Mouse (Mus musculus): ENCODE results near the gene Psma2. TPM values are rescaled to one million over a fixed set of nuclear protein-coding genes. Genes with fewer than 3 reads are reported as not detected.

The Psma2 gene
- polyA plus RNA-seq (2015; fragmentation: Nextera tagmentation; extraction: Ambion mirVana) = 173 and 175 TPM in 2 replicates

GRCm38 (mm10) chr13:14612926-14613529 lies at the start of gene Psma2, which contains the start of gene Mrpl32:
TSS of gene Psma2 (plus strand) at chr13:14613240.
TSS of gene Mrpl32 (minus strand) at chr13:14613165.
- DNase-seq = peak; percentile 96
- H3K4me3 ChIP-seq (replicated peaks) = peak within 1 kb of the TSS; percentile 93
- peaks cover 20% of the 10 kb centered on the region for H3K4me1 ChIP-seq (replicated peaks)
- H3K36me3 ChIP-seq = peaks cover 33% of the 10 kb centered on the region
- peak; percentile 96 for ATAC-seq (ENCODE audit: low read depth)
- WGBS (ENCODE audit: insufficient replicate concordance) = under 1% methylated on average over 42 of the region's 42 CpGs
- H3K9ac ChIP-seq = peak within 1 kb of the TSS; percentile 94
- H3K27ac ChIP-seq = peak within 1 kb of the TSS; percentile 88
- H3K27me3 ChIP-seq = no peaks in the 10 kb centered on the region
- H3K4me2 ChIP-seq = peak within 1 kb of the TSS; percentile 71
- no peaks in the 10 kb centered on the region for H3K9me3 ChIP-seq (replicated peaks)

DNA sequence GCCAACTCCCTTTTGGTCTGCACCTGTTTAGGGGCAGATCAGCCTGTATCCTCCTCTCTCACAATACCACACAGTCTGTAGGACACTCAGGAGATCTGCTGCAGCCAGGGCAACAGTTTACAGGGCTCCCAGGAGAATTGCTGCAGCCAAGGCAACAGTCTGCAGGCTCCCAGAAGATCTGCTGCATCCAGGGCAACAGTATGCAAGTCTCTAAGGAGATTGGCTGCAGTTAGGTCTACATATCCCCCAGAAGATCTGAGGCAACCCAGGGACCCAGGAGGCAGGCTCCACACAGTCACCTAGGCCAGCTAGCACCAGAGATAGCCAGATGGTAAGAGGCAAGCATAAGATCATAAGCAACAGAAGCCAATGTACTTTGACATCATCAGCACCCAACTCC lies 38.9 kb upstream of the Psma2 start:
- ATAC-seq (ENCODE audit: low read depth) = no peak
- Histone ChIP-seq H3K36me3 (no peaks in the 10 kb centered on the region), H3K4me3 (replicated peaks) (no peak overlapping the region), H3K27ac (no peak overlapping the region), H3K4me1 (replicated peaks) (no peaks in the 10 kb centered on the region), H3K9me3 (replicated peaks) (no peaks in the 10 kb centered on the region), H3K9ac (no peak overlapping the region), H3K27me3 (no peaks in the 10 kb centered on the region), H3K4me2 (no peak overlapping the region)
- DNase-seq = no peak

GRCm38 (mm10) chr13:14580392-14580791 lies 32.6 kb upstream of the Psma2 start:
- H3K36me3 ChIP-seq = no peaks in the 10 kb centered on the region

GRCm38 (mm10) chr13:14602744-14603143 lies 10.3 kb upstream of the Psma2 start:
- Histone ChIP-seq H3K9me3 (replicated peaks) (no peaks in the 10 kb centered on the region), H3K27ac (no peak overlapping the region), H3K4me2 (no peak overlapping the region), H3K4me1 (replicated peaks) (no peaks in the 10 kb centered on the region), H3K9ac (no peak overlapping the region), H3K27me3 (no peaks in the 10 kb centered on the region), H3K4me3 (replicated peaks) (no peak overlapping the region), H3K36me3 (no peaks in the 10 kb centered on the region)
- ATAC-seq (ENCODE audit: low read depth) = no peak
- DNase-seq = no peak
- WGBS (ENCODE audit: insufficient replicate concordance) = 64% methylated on average over 2 of the region's 2 CpGs

More at GRCm38 (mm10) chr13:14580392-14580791, 32.6 kb upstream of the Psma2 start:
- Histone ChIP-seq H3K4me1 (replicated peaks) (no peaks in the 10 kb centered on the region), H3K4me3 (replicated peaks) (no peak overlapping the region), H3K9ac (no peak overlapping the region), H3K27ac (no peak overlapping the region), H3K27me3 (0 out of 2 replicates have a peak, but pooled peaks cover 2% of the 10 kb centered on the region), H3K4me2 (no peak overlapping the region), H3K9me3 (replicated peaks) (no peaks in the 10 kb centered on the region)
- ATAC-seq (ENCODE audit: low read depth) (no peak), DNase-seq (no peak)
- WGBS (ENCODE audit: insufficient replicate concordance) = 67% methylated on average over 3 of the region's 3 CpGs

GRCm38 (mm10) chr13:14607616-14608015 lies 5.4 kb upstream of the Psma2 start:
- Histone ChIP-seq H3K27ac (no peak overlapping the region), H3K4me2 (no peak overlapping the region), H3K9ac (no peak overlapping the region), H3K9me3 (replicated peaks) (no peaks in the 10 kb centered on the region), H3K36me3 (peaks cover 12% of the 10 kb centered on the region), H3K27me3 (no peaks in the 10 kb centered on the region), H3K4me3 (replicated peaks) (no peak overlapping the region), H3K4me1 (replicated peaks) (peaks cover 8% of the 10 kb centered on the region)
- ATAC-seq (ENCODE audit: low read depth) (no peak), DNase-seq (no peak)

GRCm38 (mm10) chr13:14612463-14612862 lies 577 bp upstream of the Psma2 start:
- Histone ChIP-seq H3K9me3 (replicated peaks) (no peaks in the 10 kb centered on the region), H3K4me1 (replicated peaks) (peaks cover 20% of the 10 kb centered on the region), H3K27ac (peak overlapping the region; percentile 73), H3K9ac (peak overlapping the region; percentile 87), H3K27me3 (no peaks in the 10 kb centered on the region), H3K36me3 (peaks cover 27% of the 10 kb centered on the region), H3K4me2 (peak overlapping the region; percentile 71), H3K4me3 (replicated peaks) (peak overlapping the region; percentile 93)
- DNase-seq = no peak
- peak; percentile 13; the same call in 1 of the 2 replicates for ATAC-seq (ENCODE audit: low read depth)
- WGBS (ENCODE audit: insufficient replicate concordance) = 2% methylated on average over 10 of the region's 10 CpGs

GRCm38 (mm10) chr13:14613553-14613952 lies 513 bp downstream of the Psma2 start:
- ATAC-seq (ENCODE audit: low read depth) = no peak
- WGBS (ENCODE audit: insufficient replicate concordance) = under 1% methylated on average over 9 of the region's 9 CpGs

DNA sequence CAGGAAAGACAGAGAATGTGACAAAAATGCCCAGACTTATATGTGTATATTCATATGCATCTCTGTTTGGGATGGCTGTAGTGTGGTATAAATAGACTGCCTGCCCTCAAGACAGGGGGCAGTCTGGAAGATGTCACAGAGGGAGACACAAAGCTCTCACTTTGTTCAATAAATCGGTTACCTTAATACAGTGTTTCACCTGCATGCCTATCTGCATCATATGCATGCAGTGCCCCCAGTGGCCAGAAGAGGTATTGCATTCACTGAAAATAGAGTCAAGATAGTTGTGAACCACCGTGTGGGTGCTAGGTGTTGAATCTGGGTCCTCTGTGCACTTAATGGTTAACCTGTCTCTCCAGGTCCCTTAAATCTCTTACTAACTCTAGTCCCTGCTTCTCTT lies 5.7 kb downstream of the Psma2 start:
- no peaks in the 10 kb centered on the region for H3K9me3 ChIP-seq (replicated peaks)
- H3K27me3 ChIP-seq = no peaks in the 10 kb centered on the region
- peaks cover 12% of the 10 kb centered on the region for H3K4me1 ChIP-seq (replicated peaks)
- no peak overlapping the region for H3K9ac ChIP-seq
- no peak overlapping the region for H3K4me3 ChIP-seq (replicated peaks)
- DNase-seq (peak; percentile 50), ATAC-seq (ENCODE audit: low read depth) (peak; percentile 47; the same call in 1 of the 2 replicates)
- no peak overlapping the region for H3K27ac ChIP-seq
- H3K36me3 ChIP-seq = peaks cover 64% of the 10 kb centered on the region
- 30% methylated on average over 2 of the region's 2 CpGs for WGBS (ENCODE audit: insufficient replicate concordance)
- H3K4me2 ChIP-seq = no peak overlapping the region

More at GRCm38 (mm10) chr13:14613553-14613952, 513 bp downstream of the Psma2 start:
- peak overlapping the region; percentile 93 for H3K4me3 ChIP-seq (replicated peaks)
- H3K36me3 ChIP-seq = peaks cover 34% of the 10 kb centered on the region
- H3K4me1 ChIP-seq (replicated peaks) = peaks cover 20% of the 10 kb centered on the region
- peak overlapping the region; percentile 88 for H3K27ac ChIP-seq
- DNase-seq = no peak
- peak overlapping the region; percentile 69 for H3K4me2 ChIP-seq
- no peaks in the 10 kb centered on the region for H3K9me3 ChIP-seq (replicated peaks)
- peak overlapping the region; percentile 94 for H3K9ac ChIP-seq
- no peaks in the 10 kb centered on the region for H3K27me3 ChIP-seq

DNA sequence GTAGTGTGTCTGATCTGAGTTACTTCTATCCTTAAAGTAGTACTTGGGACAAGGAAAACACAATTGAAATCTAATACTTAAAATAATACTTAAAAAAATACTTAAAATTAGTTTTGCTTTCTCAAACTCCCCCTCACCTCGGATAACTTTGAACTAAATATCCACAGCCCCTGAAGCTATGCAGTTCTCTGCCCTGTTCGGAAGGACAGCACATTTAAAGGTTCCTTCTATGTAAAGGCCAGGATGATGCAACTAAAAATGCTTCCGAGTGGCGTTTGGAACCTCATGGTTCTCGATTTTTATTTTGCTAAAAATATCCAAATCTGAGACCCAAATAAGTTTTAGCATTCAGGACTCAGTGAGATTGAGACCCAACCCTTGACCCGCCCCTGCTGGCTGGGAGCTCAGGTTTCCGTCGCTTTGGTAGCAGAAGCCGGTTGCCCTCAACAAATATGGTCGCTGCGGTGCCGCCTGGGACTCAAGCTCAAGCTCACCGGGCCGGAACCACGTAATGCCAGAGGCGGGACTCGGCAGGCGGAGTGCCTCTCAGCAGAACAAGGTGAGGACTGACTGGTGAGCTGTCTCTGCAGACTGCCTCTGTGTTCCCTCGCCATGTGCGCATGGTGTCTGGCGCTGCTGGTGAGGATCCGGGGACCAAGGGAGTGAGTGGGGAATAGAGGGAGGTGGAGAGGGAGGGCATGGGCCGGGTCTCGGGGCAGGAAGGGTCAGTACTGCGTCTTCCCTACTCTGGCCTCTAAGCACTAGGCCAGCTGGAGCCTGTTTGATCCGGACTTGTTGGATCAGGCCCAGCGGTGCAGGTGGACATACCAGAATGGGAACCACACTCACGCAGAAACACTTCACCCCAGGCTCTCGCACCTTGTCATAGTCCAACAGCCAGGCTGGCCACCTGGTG lies 16.9 kb downstream of the Psma2 start, which contains the start of gene AW209491:
TSS of gene AW209491 (plus strand) at position 429 of the 916 bp plus-strand sequence.
- Histone ChIP-seq H3K36me3 (peaks cover 28% of the 10 kb centered on the region), H3K4me3 (replicated peaks) (peak within 1 kb of the TSS; percentile 70), H3K27ac (no peak within 1 kb of the TSS; the same call in none of the 2 replicates), H3K4me2 (peak within 1 kb of the TSS; percentile 77), H3K9me3 (replicated peaks) (no peaks in the 10 kb centered on the region), H3K27me3 (no peaks in the 10 kb centered on the region), H3K4me1 (replicated peaks) (peaks cover 17% of the 10 kb centered on the region), H3K9ac (peak within 1 kb of the TSS; percentile 83)
- ATAC-seq (ENCODE audit: low read depth) (peak; percentile 96), DNase-seq (peak; percentile 83)
- 2% methylated on average over 29 of the region's 29 CpGs for WGBS (ENCODE audit: insufficient replicate concordance)

- WGBS (ENCODE audit: insufficient replicate concordance) = 64% methylated on average over 1 of the region's 1 CpGs
- no peaks in the 10 kb centered on the region for H3K27me3 ChIP-seq
- DNase-seq = no peak
These were observed 27.0 kb downstream of the Psma2 start for GRCm38 (mm10) chr13:14639998-14640397.

DNA sequence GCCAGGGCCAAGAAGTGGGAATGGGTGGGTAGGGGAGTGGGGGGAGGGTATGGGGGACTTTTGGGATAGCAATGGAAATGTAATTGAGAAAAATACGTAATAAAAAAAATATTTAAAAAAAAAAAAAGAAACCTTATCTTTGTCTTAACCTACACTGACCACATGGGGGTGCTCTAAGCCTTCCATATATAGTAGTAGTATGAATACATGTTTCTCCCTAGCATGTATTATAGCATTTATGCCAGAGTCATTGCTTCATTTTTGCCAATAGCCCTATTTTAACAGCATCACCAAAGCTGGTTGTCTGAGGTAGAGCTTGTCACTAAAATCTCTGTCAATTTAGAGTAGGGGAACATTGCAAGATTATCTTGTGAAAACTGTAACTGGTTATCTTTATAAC lies 36.3 kb downstream of the Psma2 start:
- 14% methylated on average over 1 of the region's 1 CpGs for WGBS (ENCODE audit: insufficient replicate concordance)
- H3K27ac ChIP-seq = no peak overlapping the region
- no peaks in the 10 kb centered on the region for H3K4me1 ChIP-seq (replicated peaks)
- ATAC-seq (ENCODE audit: low read depth) = no peak
- H3K9me3 ChIP-seq (replicated peaks) = no peaks in the 10 kb centered on the region
- H3K9ac ChIP-seq = no peak overlapping the region
- no peak for DNase-seq
- H3K36me3 ChIP-seq = no peaks in the 10 kb centered on the region
- H3K4me2 ChIP-seq = no peak overlapping the region
- no peaks in the 10 kb centered on the region for H3K27me3 ChIP-seq
- no peak overlapping the region for H3K4me3 ChIP-seq (replicated peaks)

More at GRCm38 (mm10) chr13:14639998-14640397, 27.0 kb downstream of the Psma2 start:
- Histone ChIP-seq H3K4me3 (replicated peaks) (no peak overlapping the region), H3K27ac (no peak overlapping the region), H3K4me1 (replicated peaks) (no peaks in the 10 kb centered on the region), H3K36me3 (peaks cover 26% of the 10 kb centered on the region), H3K9ac (no peak overlapping the region), H3K9me3 (replicated peaks) (no peaks in the 10 kb centered on the region), H3K4me2 (no peak overlapping the region)
- no peak for ATAC-seq (ENCODE audit: low read depth)
